In the genomic region with DNA sequence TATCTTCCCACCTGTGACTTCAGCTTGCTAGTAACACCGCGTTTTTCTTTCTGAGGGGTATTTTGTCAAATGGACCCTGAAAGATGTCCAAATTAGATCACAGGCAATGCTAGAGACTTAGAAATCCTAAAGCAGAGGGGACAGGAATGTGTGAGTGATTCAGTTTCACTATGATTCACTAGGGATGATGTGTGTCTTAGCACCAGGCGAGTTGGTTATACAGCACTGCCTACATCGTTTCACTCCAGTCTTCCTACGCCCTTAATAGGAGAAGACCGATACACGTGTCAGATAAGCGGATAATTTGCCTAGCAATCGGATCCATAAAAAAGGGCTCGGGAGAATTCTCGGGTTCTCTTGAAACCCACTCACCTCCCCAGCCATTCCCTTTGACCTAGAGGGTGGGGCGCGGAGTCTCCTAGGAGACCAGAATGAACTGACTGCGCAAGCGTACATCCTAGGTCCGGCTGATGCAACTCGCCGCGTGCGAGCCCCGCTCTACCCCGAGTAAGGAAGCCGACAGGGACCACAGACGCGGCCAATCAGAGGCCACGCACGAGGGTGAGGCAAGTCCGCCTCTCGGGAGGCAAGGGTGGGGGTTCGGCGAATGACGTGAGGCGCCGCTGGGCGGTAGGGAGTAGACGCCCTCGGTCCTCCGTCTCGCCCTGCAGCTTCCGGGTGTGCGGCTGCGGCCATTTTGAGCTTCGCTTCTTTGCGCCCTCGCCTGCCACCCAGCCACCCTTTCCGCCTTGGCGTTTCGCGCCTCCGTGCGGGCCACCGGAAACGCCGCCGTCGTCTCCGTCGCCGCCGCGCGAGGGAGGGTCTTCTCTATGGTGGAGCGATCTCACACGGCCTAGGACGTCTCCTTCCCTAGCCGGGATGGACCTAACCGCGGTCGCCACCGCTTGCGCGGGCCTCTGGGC, we compare ENCODE assay signal across 8 mouse cellular contexts. TPM values are rescaled to one million over a fixed set of nuclear protein-coding genes. Genes with fewer than 3 reads are reported as not detected.
DNase-seq lines count a peak whose midpoint lies in the region; ATAC-seq and TF ChIP-seq lines count a peak whose summit lies in the region.

A gene (plus strand): TSS at position 506 of the 923 bp plus-strand sequence.

- H3K36me3 ChIP-seq in C2C12 (ENCODE audit: control insufficient read depth, insufficient read depth) (peaks cover 35% of the 10 kb centered on the region), myocyte (ENCODE audit: control insufficient read depth, insufficient read depth) (peaks cover 22% of the 10 kb centered on the region)
- H3K36me3 ChIP-seq in erythroblast, embryonic 14.5 days (ENCODE audit: control insufficient read depth), result peaks cover 44% of the 10 kb centered on the region
- H3K36me3 ChIP-seq in heart, embryonic 11.5 days (ENCODE audit: control insufficient read depth, insufficient read depth, low read length), result no peaks in the 10 kb centered on the region
- H3K36me3 ChIP-seq in kidney, embryonic 16.5 days (ENCODE audit: insufficient read depth, low read length), result no peaks in the 10 kb centered on the region
- peaks cover 7% of the 10 kb centered on the region for H3K36me3 ChIP-seq in liver, adult 2 months (ENCODE audit: control insufficient read depth, insufficient read depth, low read length)
- peaks cover 7% of the 10 kb centered on the region; the same call in 1 of the 2 replicates for H3K36me3 ChIP-seq in splenic B cell, adult 2 months (ENCODE audit: control insufficient read depth, insufficient read depth, low read length, poor library complexity, severe bottlenecking)

- peaks cover 40% of the 10 kb centered on the region for H3K4me1 ChIP-seq in erythroblast, embryonic 14.5 days (ENCODE audit: control insufficient read depth)
- H3K4me1 ChIP-seq in heart, embryonic 11.5 days (ENCODE audit: control insufficient read depth, insufficient read depth, low read length), result peaks cover 10% of the 10 kb centered on the region
- peaks cover 25% of the 10 kb centered on the region for H3K4me1 ChIP-seq in kidney, embryonic 16.5 days (ENCODE audit: insufficient read depth, low read length)
- H3K4me1 ChIP-seq in liver, adult 2 months (ENCODE audit: control insufficient read depth, insufficient read depth, low read length), result peaks cover 11% of the 10 kb centered on the region

- peak within 1 kb of the TSS; percentile 84 for H3K4me2 ChIP-seq in heart, embryonic 11.5 days
- peak within 1 kb of the TSS; percentile 90 for H3K4me2 ChIP-seq in kidney, embryonic 16.5 days (replicated peaks; ENCODE audit: low read depth, low read length)
- H3K4me2 ChIP-seq in myocyte (ENCODE audit: low read depth), result peak within 1 kb of the TSS; percentile 96

- H3K27me3 ChIP-seq in C2C12 (ENCODE audit: control insufficient read depth, insufficient read depth, insufficient read length), result no peaks in the 10 kb centered on the region
- H3K27me3 ChIP-seq in erythroblast, embryonic 14.5 days (ENCODE audit: control insufficient read depth), result no peaks in the 10 kb centered on the region
- no peaks in the 10 kb centered on the region for H3K27me3 ChIP-seq in heart, embryonic 11.5 days (ENCODE audit: control insufficient read depth, insufficient read depth, low read length)
- H3K27me3 ChIP-seq in kidney, embryonic 16.5 days (ENCODE audit: insufficient read depth, low read length), result no peaks in the 10 kb centered on the region
- no peaks in the 10 kb centered on the region for H3K27me3 ChIP-seq in liver, adult 2 months (ENCODE audit: control insufficient read depth, insufficient read depth, low read length)
- H3K27me3 ChIP-seq in myocyte (ENCODE audit: control insufficient read depth, insufficient read depth, insufficient read length), result no peaks in the 10 kb centered on the region
- H3K27me3 ChIP-seq in splenic B cell, adult 2 months (ENCODE audit: control insufficient read depth, insufficient read depth, low read length, poor library complexity, severe bottlenecking), result no peaks in the 10 kb centered on the region

- H3K9me3 ChIP-seq in erythroblast, embryonic 14.5 days (ENCODE audit: control insufficient read depth, low read length), result no peaks in the 10 kb centered on the region
- H3K9me3 ChIP-seq in heart, embryonic 11.5 days (replicated peaks; ENCODE audit: control insufficient read depth, low read length), result no peaks in the 10 kb centered on the region
- no peaks in the 10 kb centered on the region for H3K9me3 ChIP-seq in kidney, embryonic 16.5 days (ENCODE audit: low read length)

- H3ac ChIP-seq in C2C12 (ENCODE audit: control insufficient read depth, insufficient read length, low read depth), result peak within 1 kb of the TSS; percentile 84
- H3ac ChIP-seq in myocyte (ENCODE audit: control insufficient read depth, insufficient read length), result peak within 1 kb of the TSS; percentile 81

- no peak for TF ChIP-seq CTCF in C2C12 (IDR thresholded peaks at IDR 0.05; ENCODE audit: control insufficient read depth, insufficient read depth, insufficient read length)
- TF ChIP-seq CTCF in brain, embryonic 14.5 days (IDR thresholded peaks at IDR 0.05; ENCODE audit: borderline replicate concordance, extremely low read depth, insufficient read depth, insufficient read length), result no peak
- no peak for TF ChIP-seq CTCF in liver, adult 2 months (IDR thresholded peaks at IDR 0.05; ENCODE audit: low read depth, low read length)

- H3K27ac ChIP-seq in heart, embryonic 11.5 days (ENCODE audit: low read depth, low read length), result peak within 1 kb of the TSS; percentile 99
- H3K27ac ChIP-seq in kidney, embryonic 16.5 days (ENCODE audit: low read length), result peak within 1 kb of the TSS; percentile 99
- peak within 1 kb of the TSS; percentile 94 for H3K27ac ChIP-seq in liver, adult 2 months (replicated peaks; ENCODE audit: insufficient read depth, low read depth, low read length)

- H3K9ac ChIP-seq in heart, embryonic 11.5 days (ENCODE audit: low read depth, low read length), result peak within 1 kb of the TSS; percentile 99
- peak within 1 kb of the TSS; percentile 99 for H3K9ac ChIP-seq in kidney, embryonic 16.5 days (replicated peaks; ENCODE audit: low read length)
- H3K9ac ChIP-seq in liver, adult 2 months (ENCODE audit: low read depth, low read length), result peak within 1 kb of the TSS; percentile 96

- peak; percentile 49; the same call in 1 of the 2 replicates for TF ChIP-seq POLR2A in brain, embryonic 14.5 days (IDR thresholded peaks at IDR 0.05; ENCODE audit: borderline replicate concordance, extremely low read depth, insufficient read depth, insufficient read length, poor library complexity, severe bottlenecking)
- TF ChIP-seq POLR2A in liver, adult 2 months (IDR thresholded peaks at IDR 0.05; ENCODE audit: extremely low read depth, insufficient read depth, low read length), result peak; percentile 93
- peak; percentile 99 for TF ChIP-seq POLR2A in myocyte (IDR thresholded peaks at IDR 0.05; ENCODE audit: insufficient read length, low read depth)

- H3K79me2 ChIP-seq in C2C12 (ENCODE audit: control insufficient read depth, insufficient read depth) (peaks cover 48% of the 10 kb centered on the region), myocyte (ENCODE audit: control insufficient read depth, insufficient read depth) (peaks cover 46% of the 10 kb centered on the region)
- H3K79me2 ChIP-seq in liver, adult 2 months (ENCODE audit: control insufficient read depth, insufficient read depth, low read length), result peaks cover 31% of the 10 kb centered on the region; the same call in 1 of the 2 replicates

- peak; percentile 98 for ATAC-seq in heart, embryonic 11.5 days (replicated peaks; ENCODE audit: insufficient number of reproducible peaks, low FRiP score, low TSS enrichment)
- ATAC-seq in kidney, embryonic 16.5 days (ENCODE audit: low FRiP score, low TSS enrichment), result peak; percentile 99

- WGBS in heart, embryonic 11.5 days (ENCODE audit: insufficient replicate concordance), result 1% methylated on average over 72 of the region's 72 CpGs
- under 1% methylated on average over 72 of the region's 72 CpGs for WGBS in kidney, embryonic 16.5 days
- 1% methylated on average over 72 of the region's 72 CpGs for WGBS in liver, adult 2 months

- H3K4me3 ChIP-seq in C2C12 (ENCODE audit: insufficient read depth, poor library complexity, severe bottlenecking) (peak within 1 kb of the TSS; percentile 100), myocyte (peak within 1 kb of the TSS; percentile 100)
- H3K4me3 ChIP-seq in erythroblast, embryonic 14.5 days (replicated peaks), result peak within 1 kb of the TSS; percentile 87
- peak within 1 kb of the TSS; percentile 99 for H3K4me3 ChIP-seq in heart, embryonic 11.5 days (ENCODE audit: low read depth, low read length)
- peak within 1 kb of the TSS; percentile 87 for H3K4me3 ChIP-seq in kidney, embryonic 16.5 days (ENCODE audit: low read length)
- peak within 1 kb of the TSS; percentile 91 for H3K4me3 ChIP-seq in liver, adult 2 months (ENCODE audit: insufficient read depth, low read depth, low read length)

- H3K79me3 ChIP-seq in C2C12 (ENCODE audit: low read depth), result peaks cover 45% of the 10 kb centered on the region

- peak; percentile 100 for DNase-seq in brain, embryonic 14.5 days (ENCODE audit: low read depth)
- DNase-seq in liver, adult 2 months (ENCODE audit: extremely low read depth, low read depth, low spot score), result peak; percentile 95
- peak; percentile 98 for DNase-seq in splenic B cell, adult 2 months (ENCODE audit: low read depth, low spot score)

TF ChIP-seq in C2C12, 6 proteins besides CTCF, POLR2A, EP300 and RAD21 (continues in another document):
- TF ChIP-seq FOSL1 (IDR thresholded peaks at IDR 0.05; ENCODE audit: insufficient read depth, low read length, poor library complexity, severe bottlenecking) (peak; percentile 10), MYOD1 (IDR thresholded peaks at IDR 0.05; ENCODE audit: control insufficient read depth, insufficient read length, low read depth) (no peak), USF1 (IDR thresholded peaks at IDR 0.05; ENCODE audit: low read depth) (no peak), MYOG (IDR thresholded peaks at IDR 0.05; ENCODE audit: control insufficient read depth, extremely low read depth, insufficient read length) (no peak)

TF ChIP-seq in myocyte, 11 proteins besides CTCF, POLR2A, EP300 and RAD21 (continues in another document):
- peak; percentile 82 for TF ChIP-seq SRF (IDR thresholded peaks at IDR 0.05; ENCODE audit: control insufficient read depth, insufficient read length, low read depth)
- peak; percentile 34 for TF ChIP-seq REST (IDR thresholded peaks at IDR 0.05; ENCODE audit: insufficient read depth, insufficient read length)
- TF ChIP-seq TCF3 (IDR thresholded peaks at IDR 0.05; ENCODE audit: insufficient read length, low read depth), result no peak
- peak; percentile 52 for TF ChIP-seq E2F4 (IDR thresholded peaks at IDR 0.05; ENCODE audit: insufficient read depth)
- TF ChIP-seq MAX (IDR thresholded peaks at IDR 0.05; ENCODE audit: low read depth), result peak; percentile 93

RNA-seq across cellular contexts. Expression of the gene that starts here (rescaled TPM):
- polyA plus RNA-seq in C2C12 (2012; fragmentation: generic; extraction: Trizol) (28.0 TPM), myocyte (2012; fragmentation: generic; extraction: Trizol) (30.9 TPM)
- polyA plus RNA-seq in brain, embryonic 14.5 days (2012; rRNA removed), result 25.9 and 31.3 TPM in 2 replicates
- 2.0 and 2.5 TPM in 2 replicates for polyA plus RNA-seq in erythroblast, embryonic 14.5 days (2012)
- 33.6 and 40.8 TPM in 2 replicates for polyA plus RNA-seq in heart, embryonic 11.5 days (2014; fragmentation: Nextera tagmentation; extraction: Ambion mirVana)
- 45.7 and 47.7 TPM in 2 replicates for polyA plus RNA-seq in kidney, embryonic 16.5 days (2015; fragmentation: Nextera tagmentation; extraction: Ambion mirVana)
- total RNA-seq in liver, adult 2 months (2014; rRNA removed), result 43.3 and 48.6 TPM in 2 replicates
- polyA plus RNA-seq in liver, adult 2 months (2012; rRNA removed), result 24.0 and 24.8 TPM in 2 replicates

Comparison
In these comparisons a context has a peak if more than half of its experiments do, and no peak if none do; other contexts are left out.
1. Peak in every context shown above with its lines: DNase-seq, ATAC-seq, H3K4me3 ChIP-seq and H3K27ac ChIP-seq.
2. POLR2A ChIP-seq: peak in every context shown above with its lines; median percentile 99 in myocyte; 93 in liver, adult 2 months; 49 in brain, embryonic 14.5 days.